Mouse (Mus musculus): Measurements from ENCODE around the gene Ap1b1. TPM values are rescaled to one million over a fixed set of nuclear protein-coding genes. Genes with fewer than 3 reads are reported as not detected.

Gene Ap1b1
- polyA plus RNA-seq, 1 experiment = 27.7 TPM

DNA sequence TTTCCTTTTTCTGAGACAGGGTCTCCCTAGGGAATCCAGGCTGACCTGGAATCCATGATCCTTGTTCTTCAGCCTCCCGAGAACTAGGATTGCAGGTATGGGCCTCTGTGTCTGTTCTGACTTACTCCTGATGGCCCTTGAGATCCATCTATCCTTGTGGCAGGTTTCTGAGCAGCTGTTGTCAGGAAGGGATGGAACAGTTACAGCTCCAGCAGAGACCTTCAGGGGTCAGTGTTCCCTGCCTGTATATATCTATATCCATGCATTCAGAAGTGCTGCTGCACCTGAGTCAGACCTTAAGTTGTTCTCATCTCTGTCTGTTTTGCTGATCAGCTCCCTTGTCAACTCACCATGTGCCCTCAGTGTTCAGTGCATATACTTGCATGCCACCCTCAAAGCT is 12.1 kb downstream of the Ap1b1 start:
- H3K36me3 ChIP-seq (ENCODE audit: control insufficient read depth, insufficient read depth, low read length) = no peaks in the 10 kb centered on the region; the same call in none of the 2 replicates
- H3K27me3 ChIP-seq (ENCODE audit: control insufficient read depth, insufficient read depth, low read length) = no peaks in the 10 kb centered on the region
- no peak overlapping the region for H3K4me3 ChIP-seq (ENCODE audit: control insufficient read depth, low read depth, low read length)
- H3K4me1 ChIP-seq (ENCODE audit: control insufficient read depth, insufficient read depth, low read length) = no peaks in the 10 kb centered on the region
- no peak overlapping the region for H3K27ac ChIP-seq (ENCODE audit: control insufficient read depth, insufficient read depth, low read depth, low read length)
- TF ChIP-seq POLR2A (IDR thresholded peaks at IDR 0.05; ENCODE audit: control insufficient read depth, low read depth, low read length) (no peak), CTCF (IDR thresholded peaks at IDR 0.05; ENCODE audit: control insufficient read depth, insufficient read depth, insufficient replicate concordance, low read depth, low read length) (no peak)

DNA sequence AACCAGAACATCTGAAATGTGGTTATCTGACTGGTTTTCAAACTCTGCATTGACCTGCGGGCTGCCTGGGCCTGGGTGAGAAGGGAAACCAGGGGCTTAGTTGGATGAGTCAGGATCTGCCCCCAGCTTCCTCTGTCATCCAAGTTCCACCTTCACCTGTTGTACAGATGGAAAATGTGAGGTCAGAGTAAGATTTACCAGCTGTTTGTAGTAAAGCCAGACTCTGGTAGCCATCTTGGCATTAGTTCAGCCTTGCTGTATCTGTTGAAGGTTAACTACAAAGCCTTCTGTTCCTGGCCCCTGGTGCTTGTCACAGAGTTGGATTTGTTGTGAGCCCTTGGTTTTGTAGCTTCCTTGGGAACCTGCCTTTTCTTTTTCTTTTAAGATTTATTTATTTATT is 13.6 kb downstream of the Ap1b1 start:
- TF ChIP-seq POLR2A (IDR thresholded peaks at IDR 0.05; ENCODE audit: control insufficient read depth, low read depth, low read length) = no peak
- TF ChIP-seq CTCF (IDR thresholded peaks at IDR 0.05; ENCODE audit: control insufficient read depth, insufficient read depth, insufficient replicate concordance, low read depth, low read length) = no peak
- H3K36me3 ChIP-seq (ENCODE audit: control insufficient read depth, insufficient read depth, low read length) = no peaks in the 10 kb centered on the region; the same call in none of the 2 replicates
- no peaks in the 10 kb centered on the region for H3K27me3 ChIP-seq (ENCODE audit: control insufficient read depth, insufficient read depth, low read length)
- no peak overlapping the region for H3K4me3 ChIP-seq (ENCODE audit: control insufficient read depth, low read depth, low read length)
- no peaks in the 10 kb centered on the region for H3K4me1 ChIP-seq (ENCODE audit: control insufficient read depth, insufficient read depth, low read length)
- no peak overlapping the region for H3K27ac ChIP-seq (ENCODE audit: control insufficient read depth, insufficient read depth, low read depth, low read length)

DNA sequence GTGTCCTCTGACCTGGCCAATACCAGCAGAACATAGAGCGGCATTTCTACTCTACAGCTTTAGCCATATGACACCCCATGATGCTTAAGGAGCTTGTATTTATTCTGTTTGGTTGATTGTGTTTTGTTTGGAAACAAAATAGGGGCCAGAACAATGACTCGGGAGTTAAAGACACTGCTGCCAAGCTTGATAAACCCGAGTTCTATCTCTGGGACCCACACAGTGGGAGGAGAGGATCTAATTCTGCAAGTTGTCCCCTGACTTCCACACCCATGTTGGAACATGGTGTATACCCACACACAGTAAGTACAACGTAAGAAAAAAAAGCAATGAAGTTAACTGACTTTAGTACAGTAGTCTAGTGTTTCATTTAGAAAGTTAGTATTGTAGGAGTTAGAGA is 16.2 kb downstream of the Ap1b1 start:
- no peak for TF ChIP-seq POLR2A (IDR thresholded peaks at IDR 0.05; ENCODE audit: control insufficient read depth, low read depth, low read length)
- TF ChIP-seq CTCF (IDR thresholded peaks at IDR 0.05; ENCODE audit: control insufficient read depth, insufficient read depth, insufficient replicate concordance, low read depth, low read length) = no peak
- no peaks in the 10 kb centered on the region for H3K4me1 ChIP-seq (ENCODE audit: control insufficient read depth, insufficient read depth, low read length)
- no peaks in the 10 kb centered on the region; the same call in none of the 2 replicates for H3K36me3 ChIP-seq (ENCODE audit: control insufficient read depth, insufficient read depth, low read length)

DNA sequence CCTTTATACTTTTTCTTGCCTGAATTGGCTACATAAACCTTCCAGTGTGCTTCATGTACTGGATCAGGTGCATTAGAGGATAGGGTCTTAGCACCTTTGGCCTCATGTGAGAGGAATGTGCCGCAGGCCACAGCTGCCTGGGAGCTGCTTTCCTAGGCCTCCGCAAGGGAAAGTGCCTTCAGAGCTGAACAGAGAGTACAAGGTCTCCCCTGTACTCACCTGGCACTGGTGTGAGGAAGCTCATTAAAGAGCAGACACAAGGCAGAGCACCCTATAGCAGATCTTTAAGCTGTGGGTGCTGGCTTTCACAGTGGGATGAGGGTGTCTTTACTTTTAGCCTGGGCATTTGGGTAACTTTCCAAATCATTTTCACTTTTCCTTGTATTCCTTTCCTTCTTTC is 18.9 kb downstream of the Ap1b1 start:
- Histone ChIP-seq H3K36me3 (ENCODE audit: control insufficient read depth, insufficient read depth, low read length) (no peaks in the 10 kb centered on the region; the same call in 1 of the 2 replicates), H3K4me1 (ENCODE audit: control insufficient read depth, insufficient read depth, low read length) (peaks cover 2% of the 10 kb centered on the region; the same call in 1 of the 2 replicates), H3K27ac (ENCODE audit: control insufficient read depth, insufficient read depth, low read depth, low read length) (no peak overlapping the region), H3K4me3 (ENCODE audit: control insufficient read depth, low read depth, low read length) (no peak overlapping the region), H3K27me3 (ENCODE audit: control insufficient read depth, insufficient read depth, low read length) (no peaks in the 10 kb centered on the region)
- TF ChIP-seq POLR2A (IDR thresholded peaks at IDR 0.05; ENCODE audit: control insufficient read depth, low read depth, low read length) = no peak
- no peak for TF ChIP-seq CTCF (IDR thresholded peaks at IDR 0.05; ENCODE audit: control insufficient read depth, insufficient read depth, insufficient replicate concordance, low read depth, low read length)

More for the DNA sequence above, 16.2 kb downstream of the Ap1b1 start:
- Histone ChIP-seq H3K4me3 (ENCODE audit: control insufficient read depth, low read depth, low read length) (no peak overlapping the region), H3K27me3 (ENCODE audit: control insufficient read depth, insufficient read depth, low read length) (no peaks in the 10 kb centered on the region), H3K27ac (ENCODE audit: control insufficient read depth, insufficient read depth, low read depth, low read length) (no peak overlapping the region)

DNA sequence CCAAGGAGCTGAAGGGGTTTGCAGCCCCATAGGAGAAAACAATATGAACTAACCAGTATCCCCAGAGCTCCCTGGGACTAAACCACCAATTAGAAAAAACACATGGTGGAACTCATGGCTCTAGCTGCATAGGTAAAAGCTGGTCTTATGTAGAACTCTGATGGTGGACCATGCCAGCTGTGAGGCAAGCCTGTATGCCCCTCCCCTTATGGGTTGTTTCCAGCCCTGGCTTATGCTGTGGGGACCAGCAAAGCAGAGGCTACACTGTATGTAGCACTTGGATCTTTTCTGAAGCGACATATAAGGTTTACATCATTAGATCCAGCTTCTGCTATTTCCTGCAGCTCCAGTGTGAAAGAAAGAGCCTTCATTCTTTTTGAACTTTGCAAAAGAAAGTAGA is 20.6 kb downstream of the Ap1b1 start:
- H3K4me1 ChIP-seq (ENCODE audit: control insufficient read depth, insufficient read depth, low read length) = peaks cover 2% of the 10 kb centered on the region; the same call in 1 of the 2 replicates
- no peak overlapping the region for H3K27ac ChIP-seq (ENCODE audit: control insufficient read depth, insufficient read depth, low read depth, low read length)
- no peak overlapping the region for H3K4me3 ChIP-seq (ENCODE audit: control insufficient read depth, low read depth, low read length)
- H3K27me3 ChIP-seq (ENCODE audit: control insufficient read depth, insufficient read depth, low read length) = no peaks in the 10 kb centered on the region
- no peaks in the 10 kb centered on the region for H3K36me3 ChIP-seq (ENCODE audit: control insufficient read depth, insufficient read depth, low read length)
- TF ChIP-seq CTCF (IDR thresholded peaks at IDR 0.05; ENCODE audit: control insufficient read depth, insufficient read depth, insufficient replicate concordance, low read depth, low read length) = no peak
- TF ChIP-seq POLR2A (IDR thresholded peaks at IDR 0.05; ENCODE audit: control insufficient read depth, low read depth, low read length) = no peak

DNA sequence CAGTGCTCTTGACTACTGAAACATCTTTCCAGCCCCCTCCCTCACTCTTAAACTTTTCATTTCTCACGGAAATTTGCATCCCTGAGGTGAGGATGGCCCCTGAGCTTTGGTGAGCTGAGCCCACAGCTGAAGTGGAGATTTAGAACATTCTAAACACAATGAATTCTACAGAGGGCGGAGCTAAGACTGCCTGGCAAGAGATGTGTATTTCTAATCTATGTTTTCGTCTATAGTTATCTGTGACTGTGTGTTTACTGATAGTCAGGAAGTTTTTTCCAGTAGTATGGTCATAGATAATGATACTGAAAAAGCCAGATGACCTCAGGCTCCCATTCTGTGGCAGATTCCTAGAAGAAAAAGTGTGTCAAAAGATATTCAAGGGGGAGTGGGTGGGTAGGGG is 22.2 kb downstream of the Ap1b1 start:
- Histone ChIP-seq H3K4me3 (ENCODE audit: control insufficient read depth, low read depth, low read length) (no peak overlapping the region), H3K27me3 (ENCODE audit: control insufficient read depth, insufficient read depth, low read length) (no peaks in the 10 kb centered on the region), H3K4me1 (ENCODE audit: control insufficient read depth, insufficient read depth, low read length) (peaks cover 2% of the 10 kb centered on the region; the same call in 1 of the 2 replicates), H3K27ac (ENCODE audit: control insufficient read depth, insufficient read depth, low read depth, low read length) (no peak overlapping the region), H3K36me3 (ENCODE audit: control insufficient read depth, insufficient read depth, low read length) (no peaks in the 10 kb centered on the region)
- no peak for TF ChIP-seq CTCF (IDR thresholded peaks at IDR 0.05; ENCODE audit: control insufficient read depth, insufficient read depth, insufficient replicate concordance, low read depth, low read length)
- no peak for TF ChIP-seq POLR2A (IDR thresholded peaks at IDR 0.05; ENCODE audit: control insufficient read depth, low read depth, low read length)

DNA sequence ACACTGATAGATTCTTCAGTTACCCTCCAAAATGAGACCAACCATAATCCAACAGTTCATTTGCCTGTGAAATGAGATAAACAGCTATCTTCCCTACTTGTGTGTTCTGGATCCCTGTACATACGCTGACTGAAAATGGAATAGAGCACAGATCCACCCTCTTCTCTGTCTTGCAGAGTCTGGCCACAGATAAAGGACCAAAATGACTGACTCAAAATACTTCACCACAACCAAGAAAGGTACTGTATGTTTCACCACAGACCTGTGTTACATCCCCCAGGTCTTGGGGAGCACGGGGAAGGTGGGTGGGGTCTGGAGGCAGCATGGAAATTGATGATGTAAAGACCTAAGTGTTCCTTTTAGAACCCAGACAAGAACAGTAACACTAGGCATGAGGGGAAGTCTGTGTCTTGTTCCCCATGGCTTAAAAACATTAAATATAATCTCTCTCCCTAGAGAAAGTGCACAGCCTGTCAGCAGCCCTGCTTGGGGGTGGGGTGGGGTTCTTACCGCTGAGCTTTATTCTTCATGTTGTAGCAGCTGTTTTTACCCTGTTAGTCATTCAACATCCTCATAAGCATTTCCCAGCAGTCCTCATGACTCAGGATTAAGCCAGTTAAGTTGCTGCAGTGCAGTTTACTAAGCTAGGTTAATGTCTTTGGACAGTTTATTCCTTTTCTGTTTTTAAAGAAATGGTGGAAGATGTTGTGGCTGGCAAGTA is 22.9 kb downstream of the Ap1b1 start:
- Histone ChIP-seq H3K4me1 (ENCODE audit: control insufficient read depth, insufficient read depth, low read length) (peaks cover 2% of the 10 kb centered on the region; the same call in 1 of the 2 replicates), H3K4me3 (ENCODE audit: control insufficient read depth, low read depth, low read length) (no peak overlapping the region), H3K27ac (ENCODE audit: control insufficient read depth, insufficient read depth, low read depth, low read length) (no peak overlapping the region), H3K27me3 (ENCODE audit: control insufficient read depth, insufficient read depth, low read length) (no peaks in the 10 kb centered on the region), H3K36me3 (ENCODE audit: control insufficient read depth, insufficient read depth, low read length) (peaks cover 1% of the 10 kb centered on the region; the same call in 1 of the 2 replicates)
- TF ChIP-seq CTCF (IDR thresholded peaks at IDR 0.05; ENCODE audit: control insufficient read depth, insufficient read depth, insufficient replicate concordance, low read depth, low read length) (no peak), POLR2A (IDR thresholded peaks at IDR 0.05; ENCODE audit: control insufficient read depth, low read depth, low read length) (no peak)

All from testis, adult 2 months (tissue).